Mouse (Mus musculus): ENCODE data around the gene Sorcs2. TPM values are rescaled to one million over a fixed set of nuclear protein-coding genes. Genes with fewer than 3 reads are reported as not detected.
A peak's percentile ranks its signal among the peaks of the same experiment; 100 is the strongest.
"Not testable (repeated sequence)": the region's sequence is repeated elsewhere in the genome, so short reads cannot be mapped to it uniquely, and the experiment has no call there.

Gene Sorcs2
- total RNA-seq, 2 experiments from 2014 or later, result 48.2 to 49.2 TPM

DNA sequence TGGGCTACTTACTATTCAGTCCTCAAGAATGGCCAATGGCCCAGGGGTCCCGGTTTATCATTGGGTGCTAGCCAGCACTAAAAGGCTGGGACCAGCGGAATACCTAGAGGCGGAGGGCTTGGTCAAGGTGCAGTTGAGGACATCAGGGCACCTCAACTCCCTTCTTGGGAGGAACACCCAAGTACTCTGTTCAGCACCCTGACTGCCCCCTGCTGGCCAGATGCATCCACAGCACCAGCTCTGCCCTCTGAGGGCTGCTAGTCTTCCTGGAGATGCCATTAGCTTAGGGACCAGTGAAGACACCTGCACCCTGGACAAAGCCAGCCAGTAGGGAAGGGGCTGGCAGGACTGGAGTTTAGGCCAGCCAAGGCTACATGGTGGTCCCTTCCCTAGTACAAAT is 1.9 kb downstream of the Sorcs2 start:
- peak; percentile 90 to 91 for DNase-seq (ENCODE audit: low spot score in 2 of 2)

DNA sequence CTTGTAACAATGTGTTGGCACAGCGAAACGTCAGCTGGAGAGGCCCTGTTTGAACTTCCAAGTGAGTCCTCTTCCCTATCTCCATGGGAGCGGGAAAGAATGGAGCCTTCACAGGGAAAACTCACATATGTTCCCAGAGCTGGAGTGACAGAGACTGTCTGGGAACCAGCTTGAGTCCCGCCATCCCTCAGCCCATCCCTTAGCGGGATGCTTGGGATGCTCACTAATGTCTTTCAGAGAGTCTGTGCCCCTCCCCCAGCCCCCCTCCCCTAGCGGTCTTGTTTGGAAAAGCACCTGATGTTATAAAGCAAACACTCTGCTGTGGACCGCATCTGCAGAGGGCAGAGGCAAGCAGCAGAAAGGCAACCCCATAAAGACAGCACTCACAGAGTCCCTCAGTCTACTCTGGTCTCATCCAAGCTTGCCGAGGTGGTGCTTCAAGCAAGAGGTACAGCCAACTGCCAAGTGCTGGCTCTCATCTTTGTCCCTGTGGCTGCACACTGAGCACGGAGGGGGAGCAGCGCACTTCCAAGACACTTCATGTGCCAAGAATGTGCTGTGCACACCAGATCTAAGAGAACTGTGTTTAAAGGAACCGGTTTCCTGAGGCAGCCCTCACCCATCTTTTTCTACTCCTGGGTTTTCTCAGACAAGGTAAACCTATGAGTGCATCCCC is 3.0 kb downstream of the Sorcs2 start:
- intact Hi-C loops (cut with DNase I), result loop anchor here (5.0 kb wide), 3 partner anchors 133 to 248 kb away; no protein-coding TSS in a partner anchor
- peak in 1 of 2 experiments; percentile 37 for DNase-seq (ENCODE audit: low spot score in 2 of 2)

More for the DNA sequence above, 1.9 kb downstream of the Sorcs2 start:
- intact Hi-C loops (cut with DNase I), result loop anchor here (1.0 to 5.0 kb wide), 4 partner anchors 72 to 249 kb away; no protein-coding TSS in a partner anchor

DNA sequence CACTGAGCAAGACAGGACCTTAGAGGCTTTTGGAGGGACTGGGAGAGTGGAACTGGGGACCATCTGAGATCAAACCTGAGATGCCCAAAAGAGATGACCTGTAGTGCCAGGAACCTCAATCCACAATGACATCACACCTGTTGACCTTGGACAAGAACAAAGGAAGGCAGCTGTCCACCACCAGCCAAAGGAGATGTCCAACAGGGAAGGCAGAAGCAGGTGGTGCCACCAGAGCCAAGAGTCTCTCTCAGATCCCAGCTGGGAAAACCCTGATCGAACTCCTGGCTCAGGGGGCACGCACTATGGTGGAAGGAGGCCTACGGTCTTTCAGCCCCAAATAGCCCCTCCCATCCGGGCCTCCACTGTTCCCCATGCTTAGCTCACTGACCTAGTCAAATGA is 6.2 kb downstream of the Sorcs2 start:
- intact Hi-C loops (cut with DNase I), result no loop called here
- DNase-seq (ENCODE audit: low spot score in 2 of 2), result no peak

DNA sequence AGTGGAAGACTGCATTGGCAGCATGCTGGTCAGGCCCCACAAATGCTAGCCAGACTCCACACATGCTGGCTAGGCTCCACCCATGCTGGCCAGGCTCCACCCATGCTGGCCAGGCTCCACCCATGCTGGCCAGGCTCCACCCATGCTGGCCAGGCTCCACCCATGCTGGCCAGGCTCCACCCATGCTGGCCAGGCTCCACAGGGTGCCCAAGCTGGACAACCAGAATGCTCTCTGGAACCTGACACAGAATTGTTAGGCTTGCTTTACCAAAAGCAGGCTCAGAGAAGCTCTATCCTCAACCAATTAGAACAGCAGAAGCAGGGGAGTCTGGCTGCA is 7.4 kb downstream of the Sorcs2 start:
- intact Hi-C loops (cut with DNase I); DNase-seq (ENCODE audit: low spot score in 2 of 2): not testable (repeated sequence)

DNA sequence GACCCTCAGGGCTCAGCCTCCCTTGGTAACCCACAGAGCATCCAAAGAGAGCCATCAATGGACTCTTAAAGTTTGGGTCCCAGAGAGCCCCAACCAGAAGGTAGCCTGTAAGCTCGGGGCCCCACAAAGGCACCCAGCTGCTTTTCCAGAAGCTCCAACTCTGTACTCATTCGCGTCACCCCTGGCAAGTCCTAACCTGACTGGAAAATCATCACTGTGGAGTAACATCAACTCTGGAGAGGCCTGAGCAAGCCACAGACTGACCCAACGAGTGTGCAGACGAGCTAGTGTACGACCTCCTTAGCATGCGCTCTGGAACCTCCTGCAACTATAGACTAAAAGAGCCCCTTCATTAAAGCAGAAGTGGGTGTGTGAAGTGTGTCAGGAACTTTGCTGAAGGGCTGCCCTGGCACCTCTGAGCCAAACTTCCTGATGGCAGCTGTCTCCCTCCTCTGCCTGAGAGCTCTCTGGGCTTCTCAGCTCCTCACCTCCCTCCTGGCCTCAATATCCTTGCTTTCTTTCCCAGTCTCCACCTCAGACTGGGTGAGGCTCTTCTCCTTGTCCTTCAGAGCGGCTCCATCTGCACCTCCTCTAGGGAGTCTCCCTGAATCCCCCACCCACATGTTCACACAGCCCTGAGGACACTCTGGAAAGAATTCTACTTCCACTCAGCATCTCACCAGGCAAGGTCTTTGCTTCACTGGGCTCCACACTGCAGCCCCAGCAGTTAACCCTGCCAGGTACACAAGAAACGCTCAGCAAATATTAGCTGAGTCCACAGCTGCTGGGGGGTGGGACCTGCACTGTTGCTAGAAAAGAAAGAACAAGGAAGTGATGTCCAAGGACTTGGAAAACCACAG is 8.0 kb downstream of the Sorcs2 start:
- intact Hi-C loops (cut with DNase I), result no loop called here
- no peak for DNase-seq (ENCODE audit: low spot score in 2 of 2)

DNA sequence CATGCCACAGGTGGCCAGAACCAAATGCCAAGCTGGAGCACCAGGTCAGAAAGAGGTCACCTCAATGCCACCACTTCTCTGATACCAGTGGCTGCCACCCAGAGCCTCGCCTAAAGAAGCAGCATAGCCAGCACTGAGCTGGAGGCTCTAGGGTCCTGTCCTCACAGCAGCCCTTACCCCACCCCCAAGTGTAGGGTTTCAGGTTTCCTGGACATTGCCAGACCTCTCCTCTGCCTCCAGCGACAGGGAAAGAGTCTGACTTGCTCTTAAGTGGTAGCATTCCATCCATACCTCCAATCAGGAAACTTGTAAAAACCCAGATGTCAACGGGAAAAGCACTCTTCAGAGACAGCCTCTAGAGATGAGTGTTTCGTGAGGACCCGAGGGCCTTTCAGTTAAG is 12.9 kb downstream of the Sorcs2 start:
- intact Hi-C loops (cut with DNase I), result no loop called here

DNA sequence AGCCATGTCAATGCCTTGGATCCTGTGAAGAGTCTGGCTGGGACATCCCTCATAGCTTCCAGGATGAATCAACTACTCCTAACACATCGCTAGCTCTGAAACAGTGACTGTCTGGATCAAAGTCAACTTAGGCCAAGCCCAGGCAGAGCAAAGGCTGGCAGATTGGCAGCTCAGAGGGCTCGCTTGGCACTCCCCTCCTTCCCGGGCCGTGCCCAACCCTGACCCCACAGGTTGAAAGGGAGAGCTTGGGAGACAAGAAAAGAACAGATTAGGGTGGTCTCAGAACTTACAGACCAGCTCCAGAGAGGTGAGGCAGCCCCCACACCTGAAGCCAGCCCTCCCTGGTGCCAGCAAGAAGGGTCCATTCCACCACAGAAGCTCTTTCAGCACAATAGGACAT is 14.5 kb downstream of the Sorcs2 start:
- intact Hi-C loops (cut with DNase I), result no loop called here
- no peak for DNase-seq (ENCODE audit: low spot score in 2 of 2)

More for the DNA sequence above, 12.9 kb downstream of the Sorcs2 start:
- no peak for DNase-seq (ENCODE audit: low spot score in 2 of 2)

DNA sequence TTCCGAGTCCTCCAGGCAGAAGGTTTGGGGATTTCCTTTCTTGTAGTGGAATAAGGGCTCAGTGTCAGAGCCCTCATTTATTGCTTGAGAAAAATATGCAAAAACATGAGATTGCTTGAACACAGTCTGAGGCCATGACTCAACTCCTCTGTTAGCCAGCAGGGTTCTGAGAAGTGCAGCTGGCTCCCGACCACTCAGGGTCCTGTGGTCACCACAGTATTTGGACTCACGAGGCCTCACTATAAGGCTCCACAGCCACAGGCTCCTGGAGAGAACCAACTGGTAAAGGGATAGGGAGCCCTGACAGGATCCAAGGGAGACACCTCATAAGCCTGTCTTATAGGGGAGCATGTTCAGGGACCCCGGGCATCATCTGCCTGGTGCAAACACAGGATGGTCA is 15.2 kb downstream of the Sorcs2 start:
- intact Hi-C loops (cut with DNase I), result no loop called here
- no peak for DNase-seq (ENCODE audit: low spot score in 2 of 2)

DNA sequence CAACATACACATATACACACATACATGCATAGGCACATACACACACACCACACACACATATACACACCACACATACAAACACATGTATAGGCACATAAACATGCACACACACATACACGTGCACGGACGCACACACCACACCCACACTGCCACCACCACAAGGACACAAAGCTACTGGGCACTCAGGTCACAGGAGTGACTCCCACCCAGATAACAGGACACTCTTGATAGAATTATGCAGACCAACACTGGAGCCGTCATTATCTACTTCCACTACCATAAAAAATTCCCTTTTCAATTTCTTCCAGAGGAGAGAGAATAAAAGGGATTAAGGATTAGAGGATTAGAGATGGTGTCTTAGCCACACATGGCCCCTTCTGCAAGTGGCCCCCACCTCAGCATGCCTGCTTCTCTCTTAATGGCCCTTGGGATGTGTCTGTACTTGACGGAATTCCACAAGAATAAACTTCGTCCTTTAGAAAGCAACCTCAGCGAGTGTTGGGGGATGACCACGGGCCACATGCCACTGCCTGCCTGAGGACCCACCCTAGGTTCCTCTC is 15.7 kb downstream of the Sorcs2 start:
- intact Hi-C loops (cut with DNase I), result no loop called here
- no peak for DNase-seq (ENCODE audit: low spot score in 2 of 2)

DNA sequence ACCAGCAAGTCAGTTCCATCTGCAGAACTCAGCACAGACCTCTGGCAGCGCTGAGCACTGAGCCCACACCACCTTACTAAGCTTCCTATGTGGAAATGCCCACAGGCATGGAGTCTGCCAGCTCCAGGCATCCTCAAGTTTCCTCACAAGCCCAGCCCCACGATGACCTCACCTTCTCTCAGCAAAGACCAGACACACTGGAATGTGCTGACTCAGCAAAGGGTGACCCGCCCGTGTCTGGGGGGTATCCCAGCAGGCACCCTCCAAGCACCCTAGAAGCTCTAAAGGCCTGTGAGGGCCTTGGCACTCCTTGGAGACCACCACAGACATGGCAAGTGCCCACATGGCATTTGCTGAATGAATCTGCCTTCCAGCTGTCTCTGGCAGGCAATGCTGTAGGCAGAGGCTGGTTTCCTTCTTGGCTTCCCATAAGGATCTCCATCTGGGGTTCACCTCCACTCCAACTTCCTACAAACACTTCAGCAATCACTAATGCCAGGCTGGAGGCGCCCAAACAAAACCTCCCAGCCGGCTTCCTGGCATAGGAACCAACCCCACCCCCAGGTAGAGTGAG is 17.9 kb downstream of the Sorcs2 start:
- DNase-seq (ENCODE audit: low spot score in 2 of 2), result no peak
- intact Hi-C loops (cut with DNase I), result no loop called here

DNA sequence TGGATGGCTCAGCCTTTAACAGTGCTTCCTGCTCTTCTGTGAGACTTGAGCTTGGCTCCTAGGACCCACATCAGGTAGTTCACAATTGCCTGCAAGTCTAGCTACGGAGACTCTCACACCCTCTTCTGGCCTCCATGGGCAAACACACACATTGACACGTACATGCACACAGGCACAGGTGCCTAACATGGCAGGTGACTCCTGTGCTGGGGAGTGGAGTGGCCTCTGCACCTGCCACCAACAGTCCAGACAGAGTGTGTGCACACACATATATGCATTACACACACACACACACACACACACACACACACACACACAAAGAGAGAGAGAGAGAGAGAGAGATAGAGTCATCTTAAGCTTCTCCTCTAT is 19.6 kb downstream of the Sorcs2 start:
- intact Hi-C loops (cut with DNase I), result no loop called here
- DNase-seq (ENCODE audit: low spot score in 2 of 2), result no peak

DNA sequence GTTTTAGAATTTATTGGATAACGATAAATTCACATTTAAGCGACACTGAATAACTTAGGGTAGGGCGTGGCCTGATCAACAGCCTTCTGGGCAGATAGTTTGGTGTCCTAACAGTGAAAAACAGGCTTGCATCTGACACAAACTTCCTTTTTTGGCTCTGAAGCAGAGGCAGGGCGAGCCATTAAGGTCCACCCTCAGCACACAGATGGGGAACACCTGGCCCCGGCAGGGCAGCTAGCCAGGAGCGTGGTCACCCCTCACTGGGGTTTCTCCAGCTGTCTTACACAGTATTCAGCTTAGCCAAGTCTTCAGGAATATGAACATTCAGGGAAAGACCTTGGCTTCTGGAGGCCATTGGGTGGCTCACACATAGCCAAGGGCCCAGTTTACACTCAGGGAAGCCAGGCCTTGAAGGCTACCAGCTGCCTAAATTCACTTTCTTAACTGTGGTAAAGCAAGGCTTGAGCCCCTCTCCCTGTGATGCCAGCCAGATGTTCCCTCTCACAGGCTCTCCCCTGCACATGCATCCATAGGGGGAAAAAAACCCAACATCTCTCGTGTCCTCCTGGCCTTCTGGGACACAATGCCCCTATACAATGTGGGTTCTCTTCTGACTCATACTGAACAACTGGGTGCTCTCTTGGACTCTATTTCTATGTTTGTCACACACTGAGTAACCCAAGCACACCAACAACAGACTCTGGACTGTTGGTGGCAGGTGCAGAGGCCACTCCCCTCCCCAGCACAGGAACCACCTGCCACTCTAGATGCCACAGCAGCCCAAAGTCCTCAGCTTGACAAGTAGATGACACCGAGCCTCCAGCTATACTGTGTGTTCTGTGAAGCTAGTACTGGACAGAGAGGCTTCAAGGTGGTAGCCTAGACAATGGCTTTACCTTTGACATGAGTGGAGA is 20.2 kb downstream of the Sorcs2 start:
- intact Hi-C loops (cut with DNase I), result no loop called here
- DNase-seq (ENCODE audit: low spot score in 2 of 2), result no peak

DNA sequence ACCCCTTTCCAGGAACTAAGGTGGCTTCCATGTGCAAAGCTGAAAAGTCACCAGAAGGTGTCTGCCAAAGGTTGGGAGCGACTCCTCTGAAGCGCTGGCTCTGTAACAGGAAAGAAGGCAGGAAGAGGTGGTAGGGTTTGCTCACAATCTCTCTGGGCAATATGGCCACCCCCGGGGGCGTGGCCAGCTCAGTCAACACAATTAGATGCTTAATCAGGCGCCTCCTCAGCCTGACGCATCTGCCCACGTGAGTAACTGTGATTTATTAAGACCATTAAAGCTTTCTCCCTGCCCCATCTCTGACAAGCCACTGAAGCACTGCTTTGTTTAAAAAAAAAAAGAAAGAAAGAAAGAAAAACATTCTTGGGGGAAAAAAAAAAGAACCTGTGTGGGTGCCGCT is 22.1 kb downstream of the Sorcs2 start:
- DNase-seq (ENCODE audit: low spot score in 2 of 2), result no peak
- intact Hi-C loops (cut with DNase I), result no loop called here

DNA sequence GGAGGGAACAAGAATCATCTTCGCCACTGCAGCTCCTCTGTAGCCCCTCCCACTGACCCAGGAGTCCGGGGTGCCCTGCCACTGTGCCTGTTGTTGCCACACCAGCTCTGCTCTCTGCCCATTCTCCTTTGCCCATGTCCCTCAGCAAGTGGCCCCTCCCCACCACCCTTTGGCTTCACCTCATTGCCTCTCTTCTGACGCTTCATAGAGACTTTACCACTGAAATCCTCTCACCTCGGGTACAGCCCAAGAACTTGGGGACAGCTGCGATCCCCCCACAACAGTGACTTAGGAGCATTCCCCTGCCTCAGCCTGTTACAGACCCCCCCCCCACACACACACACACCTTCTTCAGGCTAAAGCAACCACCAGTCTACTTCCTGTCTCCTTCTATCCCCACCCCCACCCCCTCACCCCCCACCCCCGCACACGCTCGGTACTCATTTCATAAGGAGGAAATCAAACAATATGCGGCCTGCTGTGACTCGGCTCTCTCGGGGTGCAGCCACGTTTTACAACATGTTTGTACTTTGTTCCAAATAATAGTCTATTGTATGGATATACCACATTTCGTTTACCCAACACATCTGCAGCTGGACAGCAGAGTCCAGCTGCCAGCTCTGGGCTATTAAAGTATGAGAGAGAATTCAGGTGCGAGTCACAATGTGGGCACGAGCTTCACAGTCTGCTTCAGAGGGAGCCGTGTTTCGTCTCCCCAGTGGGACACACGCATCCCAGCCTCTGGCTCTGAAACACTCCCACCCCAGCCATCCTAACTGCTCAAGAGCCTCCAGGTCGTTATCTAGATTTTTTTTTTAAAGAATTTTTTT is 23.5 kb downstream of the Sorcs2 start:
- intact Hi-C loops (cut with DNase I), result no loop called here
- DNase-seq (ENCODE audit: low spot score in 2 of 2), result no peak

DNA sequence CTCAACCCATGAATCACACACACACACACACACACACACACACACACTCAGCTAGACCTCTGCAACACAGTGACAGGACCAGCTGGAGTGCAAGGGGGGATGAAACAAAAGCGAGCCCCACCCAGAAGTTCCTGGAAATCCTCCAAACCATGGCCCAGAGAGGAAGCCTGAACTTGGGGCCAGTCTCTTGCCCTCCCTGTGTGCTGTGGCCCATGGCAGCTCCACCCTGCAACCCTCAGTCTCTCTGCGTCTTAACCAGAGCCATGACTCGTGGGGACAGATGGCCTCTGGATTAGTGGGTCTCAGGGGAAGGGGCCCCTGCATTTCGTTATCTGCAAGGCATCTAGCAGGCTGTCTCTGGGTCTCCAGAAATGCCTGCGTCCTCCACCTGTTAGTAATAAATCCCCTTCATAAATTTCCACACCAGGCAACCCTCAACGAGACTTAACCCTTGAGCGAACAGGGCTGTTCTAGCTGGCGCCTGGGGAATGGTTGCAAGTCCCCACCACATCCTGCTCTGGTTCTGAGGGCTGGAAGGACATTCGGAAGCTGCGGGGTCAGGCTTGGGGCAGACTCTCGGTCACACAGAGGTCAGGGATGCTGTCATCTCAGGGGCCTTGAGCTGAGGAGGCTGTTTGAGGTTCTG is 24.6 kb downstream of the Sorcs2 start:
- intact Hi-C loops (cut with DNase I), result no loop called here
- DNase-seq (ENCODE audit: low spot score in 2 of 2), result no peak

DNA sequence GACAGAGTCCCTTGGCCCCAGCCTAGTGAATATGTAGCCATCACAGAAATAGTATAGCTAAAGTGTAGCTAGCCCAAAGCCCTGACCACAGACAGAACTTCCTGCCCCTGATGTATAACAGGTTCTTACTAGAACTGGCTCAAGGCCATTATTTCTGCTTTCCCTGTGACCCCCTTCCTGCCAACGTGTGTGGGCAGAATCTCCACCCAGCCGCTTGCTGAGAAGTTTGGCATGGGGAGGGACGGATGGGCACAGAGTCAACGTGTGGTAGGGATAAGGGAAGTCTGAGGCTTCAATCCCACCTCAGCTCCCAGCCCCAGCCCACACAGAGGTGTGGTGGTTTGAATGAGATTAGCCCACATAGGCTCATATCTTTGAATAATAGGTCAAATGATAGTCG is 26.2 kb downstream of the Sorcs2 start:
- intact Hi-C loops (cut with DNase I), result no loop called here
- no peak for DNase-seq (ENCODE audit: low spot score in 2 of 2)

DNA sequence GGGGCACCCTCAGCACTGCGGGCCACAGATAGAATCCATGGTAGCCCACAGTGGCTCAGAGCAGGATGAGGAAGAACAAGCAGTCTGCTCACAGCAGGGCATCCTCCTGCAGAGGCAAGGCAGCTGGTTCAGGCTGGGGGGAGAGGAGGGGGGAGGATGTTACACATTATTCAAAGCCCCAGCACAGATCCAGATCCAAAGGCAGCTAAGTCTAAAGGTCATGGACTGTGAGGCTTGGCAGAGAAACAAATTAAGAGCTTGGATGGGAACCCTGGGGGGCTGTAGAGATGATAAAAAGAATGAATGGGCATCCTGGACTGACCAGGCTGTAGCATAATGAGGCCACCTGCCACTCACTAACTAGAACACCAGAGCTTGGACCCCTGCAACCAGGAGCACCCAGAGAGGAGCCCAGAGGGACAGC is 28.7 kb downstream of the Sorcs2 start:
- intact Hi-C loops (cut with DNase I), result no loop called here
- DNase-seq (ENCODE audit: low spot score in 2 of 2), result no peak

DNA sequence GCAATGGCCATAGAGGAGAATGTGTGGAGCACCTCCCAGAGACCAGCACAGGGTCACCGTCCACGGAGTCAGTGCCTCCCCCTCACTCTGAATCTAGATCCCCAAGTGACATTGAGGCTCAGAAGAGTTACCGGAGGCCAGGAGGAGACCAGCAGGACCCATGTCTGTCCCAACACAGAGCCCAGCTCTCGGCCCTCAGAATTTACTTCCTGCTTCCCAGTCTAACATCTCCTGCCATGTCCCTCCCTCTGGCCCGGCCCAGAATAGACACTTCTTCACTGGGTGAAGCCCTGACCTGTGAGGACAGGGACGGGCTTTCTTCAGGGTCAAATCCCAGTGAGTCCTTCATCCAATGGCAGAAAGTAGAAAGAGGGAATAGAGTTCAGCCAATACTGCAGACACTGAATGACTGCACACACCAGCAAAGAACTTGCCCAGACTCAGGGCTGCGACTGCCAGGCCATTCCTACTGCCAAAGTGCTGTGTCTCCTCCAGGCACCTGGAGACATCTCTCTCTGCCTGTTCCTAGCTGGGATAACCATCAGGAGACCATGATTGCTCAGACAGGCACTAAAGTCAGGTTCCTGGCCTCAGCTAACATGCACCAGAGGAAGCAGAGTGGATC is 29.3 kb downstream of the Sorcs2 start:
- no peak for DNase-seq (ENCODE audit: low spot score in 2 of 2)
- intact Hi-C loops (cut with DNase I), result no loop called here
